Mouse (Mus musculus) gastrocnemius, postnatal 25 days (tissue): ENCODE results near the gene Txlng. TPM values are rescaled to one million over a fixed set of nuclear protein-coding genes. Genes with fewer than 3 reads are reported as not detected.
A peak's percentile ranks its signal among the peaks of the same experiment; 100 is the strongest.
"Not testable (repeated sequence)": the region's sequence is repeated elsewhere in the genome, so short reads cannot be mapped to it uniquely, and the experiment has no call there.

Experiments
- DNase-seq: peaks from one replicate; pipeline ENCODE4 v3.0.0; 2022
- long read RNA-seq, 2 experiments: library from polyadenylated mRNA; stranded (forward); transcript quantifications; one replicate each; pipeline ENCODE4 v2.0.0; 2021
- total RNA-seq, 2 experiments: library from RNA; stranded (reverse); gene quantifications; 1 replicate in 1 of 2; 2 replicates in 1 of 2; pipeline ENCODE4 v1.2.3; 2021

Gene Txlng
- total RNA-seq: 1 to 10 TPM; 6.2 to 7.7 TPM
- long read RNA-seq, experiment 1, partial matches to known transcripts: 0 of 3 reads
- long read RNA-seq, experiment 1, other reads (novel, unspliced or antisense): 3 of 3 reads
- long read RNA-seq, experiment 2, partial matches to known transcripts: 0 of 4 reads
- long read RNA-seq, experiment 2, other reads (novel, unspliced or antisense): 0 of 4 reads

GRCm38 (mm10) chrX:162829203-162829708, at the start of gene Txlng:
Txlng (minus strand) TSS chrX:162829454.
- DNase-seq: peak; percentile 97

DNA sequence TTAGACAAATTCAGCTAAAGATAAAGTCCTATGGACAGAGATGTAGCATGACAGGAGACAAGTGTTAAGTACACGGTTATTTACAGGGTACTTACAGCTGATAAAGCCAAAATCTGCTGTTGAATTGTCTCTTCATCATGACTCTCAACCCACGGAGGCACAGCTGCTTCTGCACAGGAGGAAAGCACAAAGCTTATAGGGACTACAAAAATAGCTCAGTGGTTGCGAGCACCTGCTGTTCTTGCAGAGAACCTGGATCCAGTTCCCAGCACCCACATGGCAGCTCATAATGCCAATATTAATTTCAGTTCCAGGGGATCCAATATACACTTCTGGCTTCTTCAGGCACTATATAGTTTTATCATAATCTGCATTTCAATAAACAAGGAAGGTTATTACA, 49.0 kb upstream of the Txlng start:
- DNase-seq: no peak

GRCm38 (mm10) chrX:162873761-162874160, 44.5 kb upstream of the Txlng start:
- DNase-seq: no peak

- DNase-seq: peak; percentile 13
Measured at GRCm38 (mm10) chrX:162871734-162872517, 42.7 kb upstream of the Txlng start.

DNA sequence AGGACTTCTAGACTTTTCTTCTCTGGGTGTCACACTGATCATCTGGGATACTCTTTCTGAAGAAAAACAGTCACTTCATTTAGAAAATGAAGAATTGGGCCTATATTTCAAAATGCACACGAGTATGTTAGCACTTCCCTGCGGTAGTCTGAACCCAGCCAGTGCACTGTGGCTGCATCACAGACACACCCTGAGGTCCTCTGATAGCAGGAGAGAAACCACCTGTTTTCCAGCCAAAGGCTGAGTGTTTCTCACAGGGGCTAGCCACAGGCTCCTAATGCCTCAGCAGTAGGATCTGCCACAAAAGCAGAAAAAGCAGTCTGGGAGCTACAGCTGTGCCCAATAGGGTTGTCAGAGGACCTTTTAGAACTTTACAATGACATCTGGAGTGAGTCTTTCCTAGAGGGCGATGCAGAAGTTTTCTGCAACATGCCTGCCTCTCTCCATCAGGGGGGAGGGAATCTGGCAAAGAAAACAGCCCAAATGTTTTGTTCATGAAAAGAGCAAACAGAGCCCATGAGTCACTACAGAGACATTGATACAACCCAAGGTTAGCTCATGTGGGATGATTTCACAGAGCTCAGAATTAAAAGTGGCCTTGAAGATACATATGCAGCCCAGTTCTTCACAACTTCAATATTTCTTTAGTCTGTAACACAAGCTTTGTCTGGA, 39.2 kb upstream of the Txlng start:
- DNase-seq: no peak

- no peak for DNase-seq
Measured at GRCm38 (mm10) chrX:162848682-162849081, 19.4 kb upstream of the Txlng start.

GRCm38 (mm10) chrX:162845531-162845930, 16.3 kb upstream of the Txlng start:
- DNase-seq: no peak

- no peak for DNase-seq
Measured at GRCm38 (mm10) chrX:162844447-162845100, 15.3 kb upstream of the Txlng start.

- no peak for DNase-seq
Measured at GRCm38 (mm10) chrX:162832101-162832500, 2.8 kb upstream of the Txlng start.

DNA sequence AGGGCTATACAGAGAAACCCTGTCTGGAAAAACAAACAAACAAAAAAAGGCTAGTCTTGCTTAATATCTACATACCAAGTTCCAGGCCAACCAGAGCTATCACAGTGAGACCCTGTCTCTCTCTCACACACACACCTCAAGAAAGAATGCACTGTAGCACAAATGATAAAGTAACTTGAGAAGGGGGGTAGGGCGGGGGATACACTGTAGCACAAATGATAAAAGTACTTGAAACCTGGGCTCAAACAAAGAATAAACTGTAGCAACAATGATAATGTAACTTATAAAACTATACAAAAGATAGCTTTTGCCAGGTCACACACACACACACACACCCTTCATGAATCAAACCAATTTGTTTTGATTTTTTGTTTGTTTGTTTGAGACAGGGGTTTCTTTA, 2.3 kb upstream of the Txlng start:
- no peak for DNase-seq

DNA sequence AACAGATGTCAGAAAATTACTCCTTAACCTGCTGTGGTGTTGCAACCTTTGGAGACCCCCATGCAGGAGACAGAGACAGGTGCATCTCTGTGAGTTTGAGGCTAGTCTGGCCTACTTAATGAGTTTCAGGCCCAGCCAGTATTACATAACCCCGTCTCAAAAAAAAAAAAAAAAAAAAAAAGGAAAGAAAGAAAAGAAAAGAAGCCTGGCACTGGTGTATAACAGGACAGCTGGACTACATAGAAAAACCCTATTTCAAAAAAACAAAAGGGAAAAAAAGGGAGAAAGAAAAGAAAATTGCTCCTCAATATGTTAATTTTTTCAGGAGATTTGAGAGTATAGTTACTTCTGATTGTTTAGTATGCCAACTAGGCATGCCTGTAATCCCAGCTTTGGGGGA, 1.8 kb upstream of the Txlng start:
- no peak for DNase-seq

DNA sequence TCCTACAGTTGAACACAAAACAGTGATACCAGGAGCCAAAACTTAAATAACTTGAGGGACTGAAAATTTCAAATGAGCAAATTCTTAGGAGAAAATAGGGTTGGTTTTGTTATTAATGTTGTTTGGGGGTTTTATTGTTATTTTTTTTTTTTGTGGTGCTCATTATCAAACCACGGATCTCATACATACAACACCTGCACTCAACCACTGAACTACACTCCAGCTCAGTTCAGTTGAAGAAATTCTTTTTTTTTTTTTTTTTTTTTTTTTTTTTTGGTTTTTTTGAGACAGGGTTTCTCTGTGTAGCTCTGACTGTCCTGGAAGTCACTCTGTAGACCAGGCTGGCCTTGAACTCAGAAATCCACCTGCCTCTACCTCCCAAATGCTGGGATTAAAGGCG, 1.1 kb upstream of the Txlng start:
- not testable (repeated sequence) for DNase-seq

- DNase-seq: no peak
Measured at GRCm38 (mm10) chrX:162829741-162830140, 487 bp upstream of the Txlng start.

GRCm38 (mm10) chrX:162828783-162829182, 471 bp downstream of the Txlng start:
- peak; percentile 9 for DNase-seq

DNA sequence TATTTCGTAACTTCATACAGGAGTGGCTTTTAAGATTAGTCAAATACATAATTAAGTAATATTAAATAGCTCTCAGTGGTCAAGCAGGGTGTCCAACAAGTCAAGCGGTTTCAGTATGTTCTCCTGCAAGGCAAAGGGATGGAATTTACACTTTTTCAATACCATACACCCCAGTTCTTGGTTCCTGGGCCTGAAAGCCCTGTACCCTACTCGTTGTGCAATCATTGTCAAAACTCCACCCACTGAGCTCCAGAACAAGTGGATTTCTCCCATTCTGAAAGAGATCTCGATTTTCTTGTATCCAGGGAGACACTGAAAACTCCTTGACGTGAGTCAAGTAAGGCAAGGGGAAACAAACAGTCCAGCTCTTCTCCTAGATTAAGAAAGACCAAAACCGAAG, 1.2 kb downstream of the Txlng start:
- DNase-seq: no peak

- DNase-seq: no peak
Measured at GRCm38 (mm10) chrX:162800371-162800770, 28.9 kb downstream of the Txlng start.

DNA sequence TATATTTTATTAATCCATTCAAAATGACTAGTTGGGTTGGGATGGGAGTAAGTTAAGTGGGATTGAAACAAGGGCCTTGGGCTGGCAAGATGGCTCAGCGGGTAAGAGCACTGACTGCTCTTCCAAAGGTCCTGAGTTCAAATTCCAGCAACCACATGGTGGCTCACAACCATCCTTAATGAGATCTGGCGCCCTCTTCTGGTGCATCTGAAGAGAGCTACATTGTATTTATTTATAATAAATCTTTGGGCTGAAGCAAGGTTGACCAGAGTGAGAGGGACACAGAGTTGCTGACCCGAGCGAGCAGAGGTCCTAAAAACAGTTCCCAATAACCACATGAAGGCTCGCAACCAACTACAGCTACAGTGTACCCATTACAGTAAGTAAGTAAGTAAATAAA, 37.9 kb downstream of the Txlng start:
- DNase-seq: not testable (repeated sequence)

- no peak for DNase-seq
Measured at GRCm38 (mm10) chrX:162788372-162788771, 40.9 kb downstream of the Txlng start.

DNA sequence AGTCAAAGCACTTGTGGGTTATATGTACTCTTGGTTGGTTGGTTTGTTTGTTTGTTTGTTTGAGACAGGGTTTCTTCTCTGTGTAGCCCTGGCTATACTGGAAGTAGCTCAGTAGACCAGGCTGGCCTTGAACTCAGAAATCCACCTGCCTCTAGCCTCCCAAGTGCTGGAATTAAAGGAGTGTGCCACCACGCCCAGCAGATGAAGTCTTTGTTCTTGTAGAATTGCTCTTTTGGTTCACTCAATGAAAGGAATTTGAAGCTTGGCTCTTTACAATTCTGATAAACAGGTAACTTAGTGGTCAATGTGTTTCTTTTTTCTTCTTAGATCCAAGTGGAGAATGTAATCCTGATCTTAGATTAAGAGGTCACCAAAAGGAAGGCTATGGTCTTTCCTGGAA, 58.5 kb downstream of the Txlng start:
- DNase-seq: no peak

DNA sequence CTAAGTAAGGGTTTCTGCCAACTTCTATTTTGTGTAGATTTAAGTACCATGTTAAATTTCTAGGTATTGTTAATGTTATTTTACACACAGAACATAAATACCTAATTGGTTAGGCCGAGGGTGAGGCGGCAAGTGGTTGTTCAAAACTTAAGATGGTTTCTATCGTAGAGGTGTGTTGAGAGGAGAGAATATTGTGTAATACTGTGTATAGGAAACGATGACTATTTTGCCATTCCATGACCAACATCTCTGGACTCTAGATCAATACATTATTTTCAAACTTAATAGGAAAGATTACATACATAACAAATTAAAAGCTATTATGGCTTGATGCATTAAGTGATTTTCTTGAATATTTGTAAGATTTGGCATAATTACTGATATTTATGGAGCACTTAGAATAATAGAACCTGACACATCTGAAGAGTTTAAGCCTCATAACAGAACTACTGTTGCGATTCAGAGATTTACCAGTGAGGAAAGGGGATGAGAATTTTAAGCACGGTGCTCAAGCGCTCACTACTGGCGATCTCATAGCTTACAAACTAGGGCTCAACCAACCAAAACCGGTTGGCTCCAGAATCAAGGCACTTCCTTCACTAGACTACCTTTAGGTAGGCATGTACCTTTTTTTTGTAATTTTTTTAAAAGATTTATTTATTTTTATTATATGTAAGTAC, 67.4 kb downstream of the Txlng start:
- DNase-seq: no peak

DNA sequence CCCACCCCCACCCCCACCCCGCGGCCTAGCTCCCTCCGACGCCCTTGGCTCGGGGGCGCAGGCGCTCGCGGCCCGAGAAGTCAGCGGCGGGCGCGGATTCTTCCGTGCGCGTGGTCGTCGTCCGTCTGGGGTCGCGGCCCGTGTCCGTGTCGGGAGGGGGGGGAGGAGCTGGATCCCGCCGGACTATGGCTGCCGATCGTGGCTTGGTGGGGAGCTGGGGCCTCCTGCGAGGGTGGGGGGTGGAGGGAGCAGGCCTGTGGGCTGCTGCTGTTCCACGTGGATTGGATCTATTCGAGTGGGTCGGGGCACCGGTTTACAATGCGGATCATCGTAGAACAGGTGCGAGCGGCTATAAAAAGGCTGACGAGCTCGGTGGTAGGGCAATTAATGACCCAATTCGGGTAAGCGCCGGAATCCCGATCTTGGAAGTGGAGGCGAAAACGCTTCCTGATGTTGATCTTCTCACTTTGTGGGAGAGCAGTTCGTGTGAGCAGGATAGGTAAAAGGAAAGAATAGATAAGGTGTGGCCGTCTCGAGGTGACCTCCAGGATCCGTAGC, 68.2 kb downstream of the Txlng start:
- DNase-seq: no peak
